Mouse (Mus musculus) lung, adult 2 months (tissue): Measurements from ENCODE around the gene Atp13a2.

Source experiments
- CTCF ChIP-seq: fragments of 200-500 bp; IDR thresholded peaks from 2 replicates; pipeline ENCODE4 v1.5.1; 2011; ENCODE audit warnings: mild to moderate bottlenecking, low read length, control low read depth; ENCODE audit not compliant: insufficient read depth
- POLR2A ChIP-seq: fragments of 200-500 bp; IDR thresholded peaks from 2 replicates; pipeline ENCODE4 v1.6.1; 2011; ENCODE audit warnings: low read depth, mild to moderate bottlenecking, control low read depth, low read length, borderline replicate concordance; ENCODE audit errors: extremely low read depth

GRCm38 (mm10) chr4:141030541-141031206 lies 44.0 kb downstream of the Atp13a2 start:
- no peak for TF ChIP-seq CTCF
- no peak for TF ChIP-seq POLR2A
